Mouse (Mus musculus): Measurements from ENCODE around the gene Smarce1. TPM values are rescaled to one million over a fixed set of nuclear protein-coding genes. Genes with fewer than 3 reads are reported as not detected.

The Smarce1 gene
- total RNA-seq, 2 experiments from 2014 or later: 40.5 to 57.3 TPM

DNA sequence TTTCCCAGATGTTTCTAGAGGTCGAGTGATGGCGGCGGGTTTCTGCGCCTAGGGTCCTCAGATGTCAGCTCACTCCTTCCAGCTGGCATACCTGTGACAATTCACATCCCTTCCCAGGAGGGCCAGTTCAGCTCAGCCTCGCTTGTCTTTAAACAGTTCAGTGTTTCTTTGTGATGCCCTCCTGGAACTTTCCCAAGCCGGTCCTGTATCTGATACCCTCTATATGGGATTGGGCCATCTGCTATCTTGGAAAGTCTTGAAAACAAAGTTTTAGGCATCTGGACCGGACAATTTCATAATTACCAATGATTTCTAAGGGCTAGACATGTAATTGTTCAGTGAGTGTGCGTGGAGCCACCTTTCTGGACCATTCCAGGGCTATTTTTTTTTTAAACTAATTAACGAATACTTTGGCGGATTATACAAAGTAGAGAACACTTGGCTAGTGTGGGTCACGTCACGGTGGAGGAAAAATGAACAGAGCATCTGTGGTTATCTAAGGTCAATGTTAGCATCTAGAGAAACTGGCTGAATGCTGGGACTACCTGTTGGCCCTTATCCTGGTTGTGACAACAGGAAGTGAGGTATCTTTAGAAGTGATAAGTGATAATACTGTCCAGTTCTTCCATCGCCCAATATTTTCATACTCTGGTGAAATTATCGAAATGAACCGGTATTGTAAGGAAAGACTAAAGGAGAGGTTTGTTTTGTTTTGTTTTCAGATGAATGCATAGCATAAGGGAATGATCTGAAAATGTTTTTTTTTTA lies 416 bp upstream of the Smarce1 start:
- DNase-seq (ENCODE audit: low spot score in 2 of 2): no peak

- no peak for DNase-seq (ENCODE audit: low spot score in 2 of 2)
These were observed 1.1 kb downstream of the Smarce1 start for GRCm38 (mm10) chr11:99229641-99230260.

DNA sequence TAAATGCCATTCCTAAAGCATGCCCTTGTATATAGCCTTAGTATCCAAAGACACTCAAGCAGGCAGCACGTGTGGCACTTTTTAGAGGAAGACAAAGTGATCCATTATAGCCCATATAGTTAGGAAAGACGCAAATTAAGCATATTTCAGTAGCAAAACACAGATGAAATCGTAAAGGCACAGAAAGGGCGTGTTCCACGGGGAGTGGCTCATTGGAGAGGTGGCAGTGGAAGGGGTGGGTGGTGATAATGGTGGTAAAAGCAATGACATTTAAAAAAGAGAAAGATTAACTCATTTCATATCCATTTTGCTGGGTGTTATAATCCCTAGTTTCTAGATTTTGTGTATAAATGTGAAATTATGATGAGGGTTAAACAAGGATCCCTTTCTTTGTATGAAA lies 4.5 kb downstream of the Smarce1 start:
- DNase-seq (ENCODE audit: low spot score in 2 of 2): no peak

DNA sequence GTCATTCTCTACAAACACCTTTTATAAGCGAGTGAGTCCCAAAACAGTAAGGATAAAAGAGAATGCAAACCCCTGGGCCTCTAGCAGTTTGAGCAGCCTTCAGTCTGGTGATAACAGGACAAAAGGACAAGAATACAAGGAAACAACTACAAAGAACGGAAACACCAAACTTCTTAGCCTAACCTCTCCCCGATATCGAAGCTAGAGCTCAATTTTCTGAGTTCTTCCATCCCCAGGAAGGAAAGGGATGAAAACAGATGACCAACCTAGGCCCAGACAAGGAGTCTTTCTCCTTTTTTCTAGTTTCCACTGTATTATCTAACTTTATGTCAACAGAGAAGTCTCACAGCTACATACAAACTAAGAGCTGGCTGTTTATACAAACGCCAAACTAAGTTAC lies 7.5 kb downstream of the Smarce1 start:
- DNase-seq (ENCODE audit: low spot score in 2 of 2): no peak

DNA sequence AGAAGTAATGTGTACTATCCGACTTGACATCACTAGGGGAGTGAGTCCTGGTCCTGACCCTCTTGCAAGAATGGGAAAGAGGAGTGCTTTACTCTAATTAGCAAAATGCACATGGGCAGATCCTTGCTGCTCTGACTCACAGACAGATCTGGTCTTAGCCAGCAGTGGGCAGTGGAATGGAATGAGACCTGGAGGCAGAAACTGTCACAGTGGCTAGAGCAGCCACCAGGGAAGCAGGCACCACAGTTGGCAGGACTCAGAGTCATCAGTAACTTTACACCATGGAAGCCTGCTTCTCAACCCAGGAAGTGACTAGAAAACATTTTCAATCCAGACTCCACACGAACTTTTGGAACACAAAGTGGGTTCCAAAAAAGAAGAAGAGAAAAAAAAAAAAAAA lies 9.0 kb downstream of the Smarce1 start:
- no peak for DNase-seq (ENCODE audit: low spot score in 2 of 2)

DNA sequence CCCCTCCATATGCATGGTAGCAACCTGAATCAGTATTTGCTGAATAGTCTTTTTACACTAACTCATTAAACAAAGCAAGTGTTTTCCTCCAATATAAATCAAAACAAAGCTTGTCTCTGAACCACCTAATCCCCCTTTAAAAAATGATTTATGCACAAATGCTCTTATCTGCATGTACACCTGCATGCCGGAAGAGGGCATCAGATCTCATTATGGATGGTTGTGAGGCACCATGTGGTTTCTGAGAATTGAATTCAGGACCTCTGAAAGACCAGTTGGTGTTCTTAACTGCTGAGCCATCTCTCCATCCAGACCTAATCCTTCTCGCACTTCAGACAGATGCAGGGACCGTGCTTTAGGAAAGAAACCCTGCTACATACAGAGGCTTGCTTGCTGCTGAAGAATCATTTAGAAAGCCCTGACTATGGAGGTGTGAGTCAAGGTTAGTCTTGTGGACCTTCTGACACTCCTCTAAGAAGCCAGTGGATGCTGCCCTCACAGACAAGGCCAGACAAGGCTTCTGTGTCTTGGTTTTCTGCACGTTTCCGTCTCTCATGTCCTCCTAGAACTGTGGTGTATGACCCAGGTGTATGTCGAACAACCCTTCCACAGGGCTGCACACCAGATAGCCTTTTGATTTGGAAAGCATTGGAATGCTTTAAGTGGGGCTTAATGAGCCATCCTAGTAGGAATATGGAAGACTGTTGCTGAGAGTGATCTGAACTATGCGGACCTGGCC lies 13.4 kb downstream of the Smarce1 start:
- no peak for DNase-seq (ENCODE audit: low spot score in 2 of 2)

GRCm38 (mm10) chr11:99216181-99216580 lies 14.6 kb downstream of the Smarce1 start:
- DNase-seq (ENCODE audit: low spot score in 2 of 2): no peak

- no peak for DNase-seq (ENCODE audit: low spot score in 2 of 2)
These were observed 18.1 kb downstream of the Smarce1 start for GRCm38 (mm10) chr11:99212693-99213092.

GRCm38 (mm10) chr11:99211964-99212363 lies 18.9 kb downstream of the Smarce1 start:
- no peak for DNase-seq (ENCODE audit: low spot score in 2 of 2)

- DNase-seq (ENCODE audit: low spot score in 2 of 2): no peak
These were observed 22.6 kb downstream of the Smarce1 start for GRCm38 (mm10) chr11:99208105-99208669.

DNA sequence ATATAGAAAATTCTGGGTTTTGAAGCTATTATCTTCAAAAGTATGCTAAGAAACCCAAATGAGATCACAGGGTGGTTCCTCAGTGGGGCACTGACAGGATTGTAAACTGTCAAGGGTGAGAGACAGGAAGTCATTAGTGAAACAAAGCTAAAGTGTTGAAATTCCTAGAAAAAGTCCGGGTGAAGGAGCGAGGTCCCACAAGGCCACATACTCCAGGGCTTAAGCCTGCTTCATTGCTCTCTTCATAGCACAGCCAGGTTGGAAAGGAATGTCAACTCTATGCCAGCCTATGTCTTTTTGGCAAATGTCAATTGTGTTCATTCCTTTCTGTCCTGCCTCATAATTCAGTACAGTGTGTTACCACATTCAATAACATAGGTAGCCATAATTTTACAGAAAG lies 23.4 kb downstream of the Smarce1 start:
- no peak for DNase-seq (ENCODE audit: low spot score in 2 of 2)

DNA sequence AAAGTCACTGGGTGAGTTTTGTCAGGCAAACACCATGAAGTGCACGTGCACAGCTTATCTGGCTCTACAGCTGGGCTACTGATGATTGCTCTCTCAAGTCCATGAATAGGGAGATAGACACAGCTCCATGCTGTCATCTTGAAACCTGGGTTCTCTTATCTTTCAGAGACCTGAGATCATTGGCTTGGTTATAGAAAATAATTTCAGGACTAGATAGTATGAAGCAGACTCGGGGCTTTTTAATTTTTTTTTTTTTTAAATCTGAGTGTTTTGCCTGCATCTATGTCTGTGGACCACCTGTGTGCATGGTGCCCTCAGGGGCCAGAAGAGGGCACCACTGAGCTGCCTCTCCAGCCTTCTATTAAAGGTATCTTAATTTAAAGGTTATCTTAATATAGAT lies 23.9 kb downstream of the Smarce1 start:
- DNase-seq (ENCODE audit: low spot score in 2 of 2): no peak

DNA sequence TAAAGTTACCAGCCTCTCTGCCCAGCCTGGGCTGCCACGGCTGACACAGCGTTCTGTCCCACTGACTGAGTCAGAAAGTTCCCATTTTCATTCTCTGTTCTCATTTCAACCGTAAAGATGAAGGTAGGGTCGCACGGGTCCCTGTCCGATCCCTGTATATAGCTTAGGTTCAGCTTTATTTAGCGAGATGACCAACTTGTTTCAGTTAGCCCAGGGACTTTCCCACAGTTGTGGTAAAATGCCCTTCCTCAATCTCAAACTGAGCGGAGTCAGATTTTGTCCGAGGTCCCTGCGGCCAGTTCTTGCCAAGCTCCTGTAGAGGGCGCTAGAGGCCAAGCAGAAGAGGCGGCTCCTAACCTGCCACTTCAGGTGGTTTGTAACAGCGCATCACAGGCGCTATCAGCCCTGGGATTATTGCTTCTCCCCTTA lies 41.6 kb downstream of the Smarce1 start:
- peak; percentile 36 to 41 for DNase-seq (ENCODE audit: low spot score in 2 of 2)

DNA sequence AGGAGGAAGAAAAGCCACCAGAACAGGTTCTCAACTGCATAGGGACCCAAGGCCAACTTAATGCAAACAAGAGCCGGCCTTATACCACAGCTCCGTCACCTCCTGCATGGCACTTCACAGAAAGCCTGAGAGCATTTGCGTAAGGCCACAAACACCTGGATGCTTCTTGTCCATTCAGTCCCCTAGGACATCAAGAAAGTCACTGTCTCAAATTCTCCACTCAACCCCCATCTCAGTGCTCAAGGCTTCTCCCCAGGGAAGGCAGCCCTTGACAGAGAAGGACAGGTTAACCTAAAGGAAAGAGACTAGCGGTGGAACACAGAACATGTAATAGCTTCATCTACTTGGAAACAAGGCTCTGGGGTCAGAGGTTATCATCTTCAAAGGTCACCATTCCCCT lies 43.5 kb downstream of the Smarce1 start:
- no peak for DNase-seq (ENCODE audit: low spot score in 2 of 2)

DNA sequence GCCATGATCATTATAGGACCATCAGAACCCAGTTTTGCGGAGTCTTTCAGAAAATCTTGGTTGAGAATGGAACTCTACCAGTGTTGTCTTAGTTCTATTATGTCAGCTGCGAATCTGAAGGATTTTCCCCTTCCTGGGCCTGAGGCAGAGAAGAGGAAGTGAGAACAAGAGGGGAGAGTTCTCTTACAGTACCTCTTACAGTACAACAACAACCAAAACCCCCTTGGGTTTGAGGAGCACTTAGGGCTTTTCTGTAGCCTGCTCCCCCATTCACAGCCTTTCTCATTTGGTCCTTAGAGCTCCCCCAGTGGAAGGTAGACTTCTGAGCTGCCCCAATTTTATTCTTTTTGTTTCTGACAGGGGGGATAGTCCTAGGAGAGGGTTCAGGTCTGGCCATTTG lies 44.0 kb downstream of the Smarce1 start:
- no peak for DNase-seq (ENCODE audit: low spot score in 2 of 2)

GRCm38 (mm10) chr11:99182575-99182974 lies 48.2 kb downstream of the Smarce1 start:
- no peak for DNase-seq (ENCODE audit: low spot score in 2 of 2)

DNA sequence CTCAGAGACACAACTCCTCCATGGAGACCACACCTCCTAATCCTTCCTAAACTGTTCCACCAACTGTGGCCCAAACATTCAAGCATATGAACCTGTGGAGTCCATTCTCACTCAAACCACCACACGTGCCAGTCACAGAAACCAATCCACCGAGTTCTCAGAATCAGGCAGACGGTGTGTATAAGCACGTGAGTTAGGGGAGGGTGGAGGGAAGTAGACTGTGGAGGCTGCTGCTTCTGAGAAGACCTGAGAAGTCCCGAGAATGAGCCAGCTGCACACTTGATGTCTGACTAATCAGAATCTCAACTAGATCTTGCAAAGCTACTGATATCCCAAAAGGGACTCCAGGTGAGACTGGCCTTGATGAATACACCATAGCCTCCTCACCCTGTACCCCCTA lies 50.7 kb downstream of the Smarce1 start:
- DNase-seq (ENCODE audit: low spot score in 2 of 2): no peak

- DNase-seq (ENCODE audit: low spot score in 2 of 2): no peak
These were observed 53.0 kb downstream of the Smarce1 start for GRCm38 (mm10) chr11:99177925-99178198.

DNA sequence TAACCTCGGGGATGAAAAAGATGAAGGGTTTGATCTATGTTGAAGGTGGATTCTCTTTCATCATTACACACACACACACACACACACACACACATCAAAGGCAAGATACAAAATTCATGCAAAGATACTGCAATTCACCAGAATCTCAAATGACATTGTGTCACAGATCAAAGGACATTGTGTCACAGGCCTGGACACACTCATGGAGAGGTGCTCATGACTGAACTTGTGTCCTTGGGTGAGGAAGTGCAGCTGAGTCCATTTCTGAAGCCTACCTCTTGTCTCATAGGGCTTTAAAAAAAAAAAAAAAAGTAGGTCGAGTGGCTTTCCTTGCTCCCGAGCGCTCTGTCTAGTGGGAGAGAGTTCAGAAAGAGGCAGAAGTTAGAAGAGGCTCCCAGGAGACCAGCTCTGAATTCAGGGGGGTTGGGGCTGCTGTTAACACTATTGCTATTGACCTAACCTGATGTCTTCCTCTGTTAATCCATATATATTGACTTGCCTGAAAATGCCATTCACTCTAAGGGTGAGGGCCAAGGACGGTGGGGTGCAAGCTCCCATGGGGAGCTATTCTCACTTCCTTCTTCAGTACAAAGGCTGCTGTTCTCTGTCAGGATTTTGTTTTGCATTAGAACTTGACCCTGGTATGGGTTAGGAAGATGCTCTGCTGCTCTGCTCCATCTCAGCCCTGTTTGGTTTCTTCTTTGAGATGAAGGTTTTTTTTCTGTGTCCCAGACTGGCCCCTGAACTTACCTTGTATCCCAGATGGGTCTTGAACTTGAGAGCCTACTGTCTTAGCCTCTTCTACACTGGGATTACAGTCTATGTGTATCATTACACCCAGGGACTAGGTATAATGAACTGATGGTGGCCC lies 53.5 kb downstream of the Smarce1 start:
- DNase-seq (ENCODE audit: low spot score in 2 of 2): no peak

GRCm38 (mm10) chr11:99172002-99172401 lies 58.8 kb downstream of the Smarce1 start:
- DNase-seq (ENCODE audit: low spot score in 2 of 2): no peak

- DNase-seq (ENCODE audit: low spot score in 2 of 2): no peak
These were observed 59.4 kb downstream of the Smarce1 start for GRCm38 (mm10) chr11:99171442-99171841.
